Mouse (Mus musculus) kidney, postnatal 0 days (tissue): ENCODE measurements around the gene Acsf3. TPM values are rescaled to one million over a fixed set of nuclear protein-coding genes. Genes with fewer than 3 reads are reported as not detected.

Experiments
- ATAC-seq: fragments of 200-750 bp; cut with Nextera tagmentation; replicated peaks from 2 replicates; pipeline ENCODE4 v1.8.0; 2017; ENCODE audit warnings: low read depth, moderate number of reproducible peaks, moderate TSS enrichment, moderate library complexity; ENCODE audit not compliant: low FRiP score
- DNase-seq: peaks from one replicate; pipeline ENCODE4 v3.0.0-alpha.2; 2016; ENCODE audit warnings: low spot score
- H3K27ac ChIP-seq: fragments of 300-500 bp; sonication (generic); 2 replicates; pipeline ENCODE4 v1.5.1; 2014; ENCODE audit warnings: mild to moderate bottlenecking
- H3K27me3 ChIP-seq: fragments of 300-500 bp; sonication (generic); 2 replicates; pipeline ENCODE4 v1.6.1; 2014; ENCODE audit warnings: low read length, mixed read lengths; ENCODE audit not compliant: insufficient read depth
- H3K36me3 ChIP-seq: fragments of 300-500 bp; sonication (generic); 2 replicates; pipeline ENCODE4 v1.6.1; 2014; ENCODE audit warnings: low read length, mixed read lengths; ENCODE audit not compliant: insufficient read depth
- H3K4me1 ChIP-seq: fragments of 300-500 bp; sonication (generic); replicated peaks from 2 replicates; pipeline ENCODE4 v1.6.1; 2014; ENCODE audit warnings: antibody characterized with exemption, low read length, mixed read lengths; ENCODE audit not compliant: insufficient read depth
- H3K4me2 ChIP-seq: fragments of 300-500 bp; sonication (generic); 2 replicates; pipeline ENCODE4 v1.6.1; 2014; ENCODE audit warnings: mild to moderate bottlenecking, low read length, moderate library complexity, mixed read lengths
- H3K4me3 ChIP-seq: fragments of 300-500 bp; sonication (generic); replicated peaks from 2 replicates; pipeline ENCODE4 v1.5.1; 2014; ENCODE audit warnings: low read depth, low read length
- H3K9ac ChIP-seq: fragments of 300-500 bp; sonication (generic); 2 replicates; pipeline ENCODE4 v1.6.1; 2014; ENCODE audit warnings: low read depth, low read length
- H3K9me3 ChIP-seq: fragments of 300-500 bp; sonication (generic); replicated peaks from 2 replicates; pipeline ENCODE4 v1.6.1; 2016; ENCODE audit warnings: low read length, inconsistent platforms, mixed read lengths
- CTCF ChIP-seq: IDR thresholded peaks from 2 replicates; pipeline ENCODE4 v1.5.1; 2016; ENCODE audit warnings: antibody characterized with exemption, low read depth, mild to moderate bottlenecking, moderate library complexity
- WGBS: fragments of 180-500 bp; shearing (Covaris S2); extraction: QIAGEN DNeasy Blood & Tissue Kit; methylation state at CpG from one replicate; pipeline ENCODE4 v1.1.7; 2014; 5-methylcytosine and 5-hydroxymethylcytosine counted together
- polyA plus RNA-seq: library from polyadenylated mRNA; unstranded; fragments of >200 nt; fragmentation: Nextera tagmentation; extraction: Ambion mirVana; gene quantifications from 2 replicates; pipeline ENCODE4 v1.2.1, GENCODE M21; 2015

Gene Acsf3
- polyA plus RNA-seq, 1 experiment from 2014 or later, result 21.4 TPM

- H3K27ac ChIP-seq, result no peak overlapping the region
- DNase-seq, result no peak
- no peaks in the 10 kb centered on the region for H3K9me3 ChIP-seq
- no peak overlapping the region for H3K4me3 ChIP-seq
- ATAC-seq, result no peak
- WGBS, result 93% methylated on average over 11 of the region's 11 CpGs
- no peaks in the 10 kb centered on the region for H3K4me1 ChIP-seq
- H3K9ac ChIP-seq, result no peak overlapping the region
- H3K27me3 ChIP-seq, result no peaks in the 10 kb centered on the region
- no peak for TF ChIP-seq CTCF
- no peak overlapping the region for H3K4me2 ChIP-seq
- no peaks in the 10 kb centered on the region for H3K36me3 ChIP-seq
These were observed 38.7 kb upstream of the Acsf3 start for GRCm38 (mm10) chr8:122736623-122737022.

GRCm38 (mm10) chr8:122737071-122737470 lies 38.2 kb upstream of the Acsf3 start:
- DNase-seq (peak; percentile 42), ATAC-seq (no peak)
- no peaks in the 10 kb centered on the region for H3K36me3 ChIP-seq
- no peak overlapping the region for H3K27ac ChIP-seq
- 42% methylated on average over 4 of the region's 4 CpGs for WGBS
- H3K4me1 ChIP-seq, result no peaks in the 10 kb centered on the region
- no peak overlapping the region for H3K4me3 ChIP-seq
- H3K4me2 ChIP-seq, result no peak overlapping the region
- no peaks in the 10 kb centered on the region for H3K9me3 ChIP-seq
- no peaks in the 10 kb centered on the region for H3K27me3 ChIP-seq
- TF ChIP-seq CTCF, result no peak
- H3K9ac ChIP-seq, result no peak overlapping the region

DNA sequence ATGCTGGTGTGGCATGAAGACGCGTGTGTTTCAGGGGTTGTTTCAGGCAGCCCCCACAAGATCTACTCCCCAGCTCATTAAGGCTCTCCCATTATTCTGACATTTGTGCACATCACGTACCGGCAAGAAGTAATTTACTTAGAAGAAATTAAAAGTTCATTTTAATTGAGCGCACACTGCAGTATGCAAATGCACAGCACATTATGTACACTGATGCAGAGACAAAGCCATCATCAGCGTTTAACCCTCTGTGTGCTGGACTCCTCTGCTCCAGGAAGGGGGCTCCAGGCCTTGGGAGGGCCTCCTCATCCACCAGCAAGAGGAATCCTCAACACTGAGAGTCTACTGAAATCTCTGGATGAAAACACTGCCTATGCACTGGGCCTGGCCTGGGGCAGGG lies 37.4 kb upstream of the Acsf3 start:
- WGBS, result 84% methylated on average over 6 of the region's 6 CpGs
- Histone ChIP-seq H3K36me3 (no peaks in the 10 kb centered on the region), H3K4me3 (no peak overlapping the region), H3K4me2 (no peak overlapping the region), H3K9ac (no peak overlapping the region), H3K27me3 (no peaks in the 10 kb centered on the region), H3K27ac (no peak overlapping the region), H3K4me1 (no peaks in the 10 kb centered on the region), H3K9me3 (no peaks in the 10 kb centered on the region)
- DNase-seq (no peak), ATAC-seq (no peak)
- no peak for TF ChIP-seq CTCF

DNA sequence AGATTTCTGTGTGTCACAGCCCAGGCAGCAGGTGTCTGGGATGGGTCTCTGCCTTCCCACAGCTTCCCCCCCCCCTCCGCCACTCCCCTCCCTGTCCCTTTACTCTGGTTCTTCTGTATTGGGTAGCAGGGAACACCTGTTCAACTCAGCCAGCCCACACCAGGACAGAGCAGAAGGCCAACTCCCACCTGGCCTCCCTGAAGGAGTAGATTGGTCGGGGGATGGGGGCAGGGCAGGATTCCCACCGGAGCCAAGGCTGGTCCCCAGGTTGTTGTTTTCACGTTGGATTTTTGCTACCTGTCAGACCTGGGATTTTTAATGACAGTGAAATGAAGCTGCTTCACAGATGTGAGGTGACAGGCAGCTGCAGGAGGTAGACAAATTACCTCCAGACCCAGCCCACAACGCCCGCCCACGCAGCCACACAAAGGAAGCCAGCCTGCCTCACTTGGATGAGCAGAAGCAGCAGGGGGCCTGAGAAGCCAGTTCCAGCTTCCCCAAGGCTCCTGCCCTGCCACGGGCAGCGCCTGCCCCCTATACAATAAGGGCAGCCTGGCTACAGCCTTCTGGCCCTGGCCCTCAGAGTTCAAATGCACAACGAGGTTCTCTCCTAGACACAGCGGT lies 36.1 kb upstream of the Acsf3 start:
- WGBS, result 10% methylated on average over 11 of the region's 11 CpGs
- Histone ChIP-seq H3K27ac (no peak overlapping the region), H3K4me3 (no peak overlapping the region), H3K27me3 (no peaks in the 10 kb centered on the region), H3K9me3 (no peaks in the 10 kb centered on the region), H3K4me1 (no peaks in the 10 kb centered on the region), H3K36me3 (no peaks in the 10 kb centered on the region), H3K9ac (no peak overlapping the region), H3K4me2 (no peak overlapping the region)
- peak; percentile 75 for ATAC-seq
- DNase-seq, result peak; percentile 44
- TF ChIP-seq CTCF, result no peak

GRCm38 (mm10) chr8:122742471-122742870 lies 32.8 kb upstream of the Acsf3 start:
- H3K27me3 ChIP-seq, result 0 out of 2 replicates have a peak, but pooled peaks cover 6% of the 10 kb centered on the region
- H3K9me3 ChIP-seq, result no peaks in the 10 kb centered on the region
- H3K9ac ChIP-seq, result no peak overlapping the region
- ATAC-seq, result no peak
- no peaks in the 10 kb centered on the region for H3K4me1 ChIP-seq
- no peaks in the 10 kb centered on the region for H3K36me3 ChIP-seq
- no peak overlapping the region for H3K4me2 ChIP-seq
- no peak overlapping the region for H3K27ac ChIP-seq
- H3K4me3 ChIP-seq, result no peak overlapping the region
- TF ChIP-seq CTCF, result no peak
- 25% methylated on average over 19 of the region's 19 CpGs for WGBS
- no peak for DNase-seq

GRCm38 (mm10) chr8:122745022-122745749 lies 30.1 kb upstream of the Acsf3 start:
- no peaks in the 10 kb centered on the region for H3K4me1 ChIP-seq
- WGBS, result 26% methylated on average over 17 of the region's 17 CpGs
- H3K36me3 ChIP-seq, result no peaks in the 10 kb centered on the region
- DNase-seq (no peak), ATAC-seq (no peak)
- H3K9ac ChIP-seq, result no peak overlapping the region
- no peaks in the 10 kb centered on the region for H3K9me3 ChIP-seq
- H3K4me3 ChIP-seq, result no peak overlapping the region
- no peak for TF ChIP-seq CTCF
- H3K27ac ChIP-seq, result no peak overlapping the region
- H3K27me3 ChIP-seq, result 0 out of 2 replicates have a peak, but pooled peaks cover 6% of the 10 kb centered on the region
- H3K4me2 ChIP-seq, result no peak overlapping the region
